Mouse (Mus musculus): Measurements from ENCODE around the gene Slc12a1.

DNA sequence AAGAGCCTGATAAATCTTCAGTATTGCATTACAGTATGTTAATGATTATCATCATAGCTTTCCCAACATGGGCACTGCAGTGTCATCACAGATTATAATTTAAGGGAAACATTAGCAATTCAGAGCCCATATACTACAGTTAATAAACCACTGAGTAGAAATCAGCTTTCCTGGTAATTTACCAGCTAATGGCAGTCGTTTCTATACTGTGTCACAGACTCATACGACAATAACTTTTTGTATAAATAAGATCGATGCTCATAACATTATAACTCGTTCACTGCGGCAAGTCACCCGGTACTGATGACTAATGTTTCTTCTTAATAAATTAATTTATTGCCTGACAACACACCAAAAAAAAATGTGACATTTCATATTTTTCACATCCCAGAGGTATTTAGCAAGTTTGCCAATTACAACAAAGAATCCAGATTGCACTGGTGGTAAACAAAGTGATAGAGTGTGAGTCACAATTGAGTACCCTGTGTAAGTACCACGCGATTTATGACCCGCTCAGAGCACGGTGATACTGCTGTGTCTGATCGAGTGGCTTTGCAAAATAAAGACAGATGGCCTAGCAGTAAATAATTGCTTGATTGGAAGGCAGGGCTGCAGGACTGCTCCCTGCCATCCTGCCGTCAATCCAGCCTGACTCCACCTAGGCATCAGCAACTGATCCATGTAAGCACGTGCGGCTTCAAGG lies 56.7 kb downstream of the Slc12a1 start:
- TF ChIP-seq CTCF (IDR thresholded peaks at IDR 0.05; ENCODE audit: low read depth, low read length) (no peak), TAL1 (conservative IDR thresholded peaks at IDR 0.05; ENCODE audit: low read depth, low read length) (no peak)

All from G1E (cell line).